ENCODE assay signal across 8 mouse cellular contexts in the genomic region with DNA sequence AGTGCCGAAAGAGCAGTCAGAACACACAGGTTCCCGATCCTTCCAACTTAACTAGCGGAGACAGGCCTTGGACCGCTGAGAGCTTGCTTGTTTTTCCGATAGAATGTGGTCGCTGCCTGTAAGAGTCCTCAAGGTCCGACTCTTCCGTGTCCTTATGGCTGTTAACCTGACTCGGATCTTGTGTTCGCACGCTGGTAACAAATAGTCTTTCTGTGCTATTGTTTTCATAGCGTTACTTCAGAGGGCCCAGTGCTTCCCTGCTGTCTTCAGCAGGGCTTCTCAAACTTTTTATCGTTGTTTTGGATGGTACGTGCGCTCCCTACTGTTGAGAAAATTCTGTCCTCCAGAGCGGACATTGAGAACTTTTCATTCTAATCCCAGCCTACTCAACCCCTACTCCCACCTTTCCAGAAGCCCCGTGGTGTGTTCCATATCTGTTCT. TPM values are rescaled to one million over a fixed set of nuclear protein-coding genes. Genes with fewer than 3 reads are reported as not detected.
DNase-seq lines count a peak whose midpoint lies in the region; ATAC-seq lines count a peak whose summit lies in the region.

No protein-coding gene starts in this region.

- H3K9ac ChIP-seq in heart, embryonic 12.5 days, result peak overlapping the region; percentile 80

- peak overlapping the region; percentile 81 for H3K4me2 ChIP-seq in heart, embryonic 12.5 days

- ATAC-seq in heart, embryonic 12.5 days (ENCODE audit: insufficient number of reproducible peaks, low FRiP score), result no peak

- no peaks in the 10 kb centered on the region for H3K27me3 ChIP-seq in heart, embryonic 12.5 days (replicated peaks)
- H3K27me3 ChIP-seq in megakaryocyte, embryonic 14.5 days (replicated peaks), result no peaks in the 10 kb centered on the region

- H3K36me3 ChIP-seq in heart, embryonic 12.5 days, result peaks cover 2% of the 10 kb centered on the region; the same call in 1 of the 2 replicates
- peaks cover 24% of the 10 kb centered on the region for H3K36me3 ChIP-seq in megakaryocyte, embryonic 14.5 days (replicated peaks; ENCODE audit: low read length)

- peaks cover 6% of the 10 kb centered on the region; the same call in 1 of the 2 replicates for H3K9me3 ChIP-seq in heart, embryonic 12.5 days (replicated peaks)
- H3K9me3 ChIP-seq in megakaryocyte, embryonic 14.5 days, result peaks cover 8% of the 10 kb centered on the region

- H3K4me1 ChIP-seq in brown adipose tissue, adult 24 weeks (ENCODE audit: control insufficient read depth, insufficient read depth, insufficient read length, low read length), result peaks cover 21% of the 10 kb centered on the region
- H3K4me1 ChIP-seq in heart, embryonic 12.5 days (replicated peaks), result peaks cover 30% of the 10 kb centered on the region
- H3K4me1 ChIP-seq in megakaryocyte, embryonic 14.5 days, result peaks cover 49% of the 10 kb centered on the region

- peak overlapping the region; percentile 85 for H3K27ac ChIP-seq in brown adipose tissue, adult 24 weeks (replicated peaks; ENCODE audit: low read depth, low read length)
- H3K27ac ChIP-seq in heart, embryonic 12.5 days (ENCODE audit: poor library complexity, severe bottlenecking), result peak overlapping the region; percentile 92

- peak; percentile 37 for DNase-seq in layer of hippocampus, adult 11-12 months (ENCODE audit: low spot score)
- DNase-seq in layer of hippocampus, adult 8-10 months (ENCODE audit: low spot score in 2 of 2), result no peak
- peak; percentile 55 for DNase-seq in kidney, postnatal 10 days
- no peak for DNase-seq in Muller cell, postnatal 12 days (ENCODE audit: inconsistent ontology term)
- DNase-seq in retina, embryonic 14.5 days (ENCODE audit: low spot score), result no peak

- WGBS in heart, embryonic 12.5 days, result under 1% methylated on average over 17 of the region's 17 CpGs

- peak overlapping the region; percentile 69 for H3K4me3 ChIP-seq in brown adipose tissue, adult 24 weeks (ENCODE audit: insufficient read depth, low read depth, low read length)
- H3K4me3 ChIP-seq in heart, embryonic 12.5 days, result peak overlapping the region; percentile 79
- peak overlapping the region; percentile 92 for H3K4me3 ChIP-seq in megakaryocyte, embryonic 14.5 days (replicated peaks)

RNA-seq across cellular contexts. Expression of a gene that starts 0.8 kb away (rescaled TPM):
- total RNA-seq in layer of hippocampus, adult 8-10 months (2022), result 10 to 100 TPM; 53.5 to 59.8 (median 57.2) TPM
- 426 and 428 TPM in 2 replicates for polyA plus RNA-seq in brown adipose tissue, adult 24 weeks (2012; ENCODE audit: insufficient read depth, insufficient read length, missing spikeins)
- 69.2 and 69.6 TPM in 2 replicates for polyA plus RNA-seq in heart, embryonic 12.5 days (2016; fragmentation: Nextera tagmentation; extraction: Ambion mirVana)
- 322 and 610 TPM in 2 replicates for polyA plus RNA-seq in megakaryocyte, embryonic 14.5 days (2012; ENCODE audit: insufficient read depth, low replicate concordance)

RNA-seq across cellular contexts. Expression of a gene that starts 19.2 kb away (rescaled TPM):
- 10 to 100 TPM; 65.8 to 79.4 (median 73.1) TPM for total RNA-seq in layer of hippocampus, adult 8-10 months (2022)
- 78.2 and 99.0 TPM in 2 replicates for polyA plus RNA-seq in brown adipose tissue, adult 24 weeks (2012; ENCODE audit: insufficient read depth, insufficient read length, missing spikeins)
- polyA plus RNA-seq in heart, embryonic 12.5 days (2016; fragmentation: Nextera tagmentation; extraction: Ambion mirVana), result 6.9 and 7.2 TPM in 2 replicates
- 147 and 259 TPM in 2 replicates for polyA plus RNA-seq in megakaryocyte, embryonic 14.5 days (2012; ENCODE audit: insufficient read depth, low replicate concordance)

RNA-seq across cellular contexts. Expression of a gene that starts 26.1 kb away (rescaled TPM):
- 10 to 100 TPM; 21.6 to 31.4 (median 25.4) TPM for total RNA-seq in layer of hippocampus, adult 8-10 months (2022)
- 2.4 and 2.5 TPM in 2 replicates for polyA plus RNA-seq in brown adipose tissue, adult 24 weeks (2012; ENCODE audit: insufficient read depth, insufficient read length, missing spikeins)
- polyA plus RNA-seq in heart, embryonic 12.5 days (2016; fragmentation: Nextera tagmentation; extraction: Ambion mirVana), result 38.7 and 39.1 TPM in 2 replicates
- 10.8 and 13.1 TPM in 2 replicates for polyA plus RNA-seq in megakaryocyte, embryonic 14.5 days (2012; ENCODE audit: insufficient read depth, low replicate concordance)

RNA-seq across cellular contexts. Expression of a gene that starts 26.4 kb away (rescaled TPM):
- total RNA-seq in layer of hippocampus, adult 8-10 months (2022), result 10 to 100 TPM in 2 of 4 experiments, 1 to 10 TPM in 2; 6.7 to 10.7 (median 8.8) TPM
- 5.3 and 9.2 TPM in 2 replicates for polyA plus RNA-seq in brown adipose tissue, adult 24 weeks (2012; ENCODE audit: insufficient read depth, insufficient read length, missing spikeins)
- 1.2 and 1.3 TPM in 2 replicates for polyA plus RNA-seq in heart, embryonic 12.5 days (2016; fragmentation: Nextera tagmentation; extraction: Ambion mirVana)
- 1.5 and 1.7 TPM in 2 replicates for polyA plus RNA-seq in megakaryocyte, embryonic 14.5 days (2012; ENCODE audit: insufficient read depth, low replicate concordance)

RNA-seq across cellular contexts. Expression of a gene that starts 27.4 kb away (rescaled TPM):
- total RNA-seq in layer of hippocampus, adult 8-10 months (2022), result not detected
- not detected in 2 replicates for polyA plus RNA-seq in brown adipose tissue, adult 24 weeks (2012; ENCODE audit: insufficient read depth, insufficient read length, missing spikeins)
- polyA plus RNA-seq in heart, embryonic 12.5 days (2016; fragmentation: Nextera tagmentation; extraction: Ambion mirVana), result not detected in 2 replicates
- polyA plus RNA-seq in megakaryocyte, embryonic 14.5 days (2012; ENCODE audit: insufficient read depth, low replicate concordance), result not detected in 2 replicates

Comparison
In these comparisons a context has a peak if more than half of its experiments do, and no peak if none do; other contexts are left out.
1. DNase-seq: peak in layer of hippocampus, adult 11-12 months (single experiment) and kidney, postnatal 10 days (single experiment); none in layer of hippocampus, adult 8-10 months (0 of 2), Muller cell, postnatal 12 days (single experiment) and retina, embryonic 14.5 days (single experiment).
2. Peak in every context shown above with its lines, with median percentiles within 50 percentile points of each other: H3K4me3 ChIP-seq.